Mouse (Mus musculus) adrenal gland, adult 2 months (tissue): ENCODE results near the gene Gpr26. TPM values are rescaled to one million over a fixed set of nuclear protein-coding genes. Genes with fewer than 3 reads are reported as not detected.

Experiments used
- DNase-seq: peaks from one replicate; pipeline ENCODE4 v3.0.0; 2021
- polyA plus RNA-seq: library from polyadenylated mRNA; depleted of rRNA; stranded (reverse); fragments of >200 nt; gene quantifications from 2 replicates; pipeline ENCODE4 v1.2.3, GENCODE M21; 2012; rRNA removed
- total RNA-seq, 2 experiments: library from RNA; stranded (reverse); gene quantifications; 2 replicates each; pipeline ENCODE4 v1.2.3; 2021

Gene Gpr26
- total and polyA plus RNA-seq, 3 experiments: not detected

- DNase-seq: no peak
These were observed 59.3 kb downstream of the Gpr26 start for GRCm38 (mm10) chr7:132025591-132025990.

- peak; percentile 19 for DNase-seq
These were observed 60.4 kb downstream of the Gpr26 start for GRCm38 (mm10) chr7:132026671-132027070.

- no peak for DNase-seq
These were observed 65.8 kb downstream of the Gpr26 start for GRCm38 (mm10) chr7:132031940-132032531.

Other genes starting within 250 kb of the Gpr26 start
- gene Cpxm2, start 188.3 kb downstream of the Gpr26 start, total RNA-seq: 10 to 100 TPM; 15.0 to 27.5 TPM
- gene Cpxm2, start 188.3 kb downstream of the Gpr26 start, polyA plus RNA-seq: 9.9 and 11.6 TPM in 2 replicates